Mouse (Mus musculus) T-helper 2 cell (primary cell): ENCODE data around the gene Tmprss9.

Source experiments
- in situ Hi-C: fragments of 300-600 bp; cut with MboI, MseI; formaldehyde crosslinking; loops from one replicate; pipeline ENCODE4 v1.15.1; 2025; ENCODE audit warnings: high pct_unique_total_duplicates

Tmprss9 gene

GRCm38 (mm10) chr10:80913364-80914011 lies 41.8 kb downstream of the Tmprss9 start:
- in situ Hi-C loops: no loop called here

DNA sequence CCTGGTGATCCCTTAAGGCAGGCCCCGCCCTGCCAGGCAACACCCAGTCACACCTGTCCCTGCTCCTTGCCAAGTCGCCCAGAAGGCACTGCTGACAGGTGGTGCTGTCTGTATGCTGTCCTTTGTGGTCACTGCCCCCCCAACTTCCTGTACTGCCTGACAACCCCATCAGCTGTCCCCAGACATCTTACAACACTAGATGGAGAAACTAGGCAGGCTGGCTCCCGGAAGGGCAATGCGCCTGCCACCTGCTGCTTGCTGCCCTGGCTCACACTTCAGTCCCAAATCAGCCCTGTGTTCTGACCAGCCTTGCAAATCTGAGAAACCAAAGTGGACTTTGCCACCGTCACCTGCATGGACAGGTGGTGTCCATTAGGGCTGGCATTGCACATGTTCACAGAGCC lies 42.6 kb downstream of the Tmprss9 start:
- in situ Hi-C loops: no loop called here

DNA sequence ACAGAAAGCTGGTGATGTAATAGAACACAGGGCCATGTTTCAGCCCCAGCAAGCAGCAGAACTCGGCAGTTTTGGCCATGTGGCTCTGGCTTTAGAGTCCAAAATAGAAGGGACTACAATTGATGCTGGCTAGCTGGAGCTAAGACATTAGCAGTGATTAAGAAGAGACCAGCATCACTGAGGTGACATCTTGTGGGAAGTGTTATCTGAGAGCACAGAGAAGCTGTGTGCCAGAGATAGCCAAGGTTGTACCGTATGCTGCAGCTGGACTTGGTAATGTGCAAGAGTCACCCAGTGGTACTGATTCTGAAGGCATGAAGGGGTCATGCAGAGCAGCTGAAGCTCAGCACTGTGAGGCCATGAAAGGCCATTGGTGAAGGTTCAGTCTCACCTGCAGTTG lies 43.6 kb downstream of the Tmprss9 start:
- in situ Hi-C loops: no loop called here

DNA sequence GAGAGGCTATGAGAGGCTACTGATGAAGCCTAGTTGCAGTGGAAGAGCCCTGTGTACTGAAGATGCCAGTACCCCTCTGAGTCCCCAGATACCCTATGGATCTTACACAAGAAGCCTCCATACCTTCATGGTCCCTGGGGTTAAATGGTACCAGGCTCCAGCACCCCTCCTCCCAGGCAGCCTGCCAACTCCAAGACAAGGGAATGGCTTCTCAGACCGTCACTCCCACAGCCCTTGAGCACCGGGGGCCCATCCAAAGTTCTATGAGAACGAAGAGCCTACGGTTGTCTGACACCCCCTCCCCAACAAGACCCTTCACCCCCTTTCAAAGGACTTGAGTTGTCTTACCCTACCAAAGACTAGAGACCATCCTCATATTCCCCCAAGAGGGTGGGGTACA lies 44.1 kb downstream of the Tmprss9 start:
- in situ Hi-C loops: no loop called here

DNA sequence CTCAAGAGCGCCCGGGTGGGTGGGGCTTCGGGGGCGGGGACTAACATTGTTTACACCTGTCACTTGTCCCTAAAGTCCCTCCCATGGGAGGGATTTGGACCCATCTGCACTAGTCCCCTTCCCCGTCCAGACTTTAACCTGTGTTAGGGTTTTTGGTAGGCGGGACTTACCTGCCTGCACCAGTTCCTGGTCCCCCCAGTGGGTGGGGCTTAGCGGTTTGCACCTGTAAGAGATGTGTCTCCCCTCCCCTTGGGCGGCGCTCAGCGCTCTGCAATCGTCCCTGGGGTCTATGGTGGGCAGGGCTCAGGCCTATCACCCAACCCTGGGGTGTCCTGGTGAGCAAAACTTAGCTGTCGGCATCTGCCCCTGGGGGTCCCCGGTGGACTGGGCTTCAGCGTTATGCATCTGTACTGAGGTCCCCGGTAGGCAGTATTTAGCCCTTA lies 45.7 kb downstream of the Tmprss9 start:
- in situ Hi-C loops: no loop called here

GRCm38 (mm10) chr10:80917779-80918434 lies 46.3 kb downstream of the Tmprss9 start, which contains the start of gene Lmnb2:
Gene Lmnb2, minus strand, starts transcription at chr10:80918245.
- in situ Hi-C loops: no loop called here

DNA sequence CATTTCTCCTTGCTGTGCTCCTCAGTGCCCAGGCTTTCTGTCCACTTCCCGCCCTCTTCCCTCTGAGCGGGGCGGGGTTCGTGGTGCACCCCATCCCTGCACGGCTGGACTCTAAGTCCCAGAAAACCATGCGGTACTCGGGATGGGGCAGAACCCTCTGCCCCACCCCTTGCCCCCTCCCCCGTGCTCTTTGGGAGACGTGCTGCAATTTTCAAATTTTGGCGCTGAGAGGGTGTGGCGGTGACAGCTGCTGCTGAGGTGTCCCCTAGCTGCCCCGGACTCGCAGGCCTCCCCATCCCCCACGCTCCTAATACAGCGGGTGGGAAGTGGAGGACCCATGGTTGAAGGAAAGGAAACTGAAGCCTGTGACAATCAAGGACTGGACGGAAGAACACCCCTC lies 50.3 kb downstream of the Tmprss9 start:
- in situ Hi-C loops: no loop called here

GRCm38 (mm10) chr10:80925472-80925871 lies 53.8 kb downstream of the Tmprss9 start:
- in situ Hi-C loops: loop anchor here (5.0 kb wide), 1 partner anchor 67 kb away; no protein-coding TSS in a partner anchor

DNA sequence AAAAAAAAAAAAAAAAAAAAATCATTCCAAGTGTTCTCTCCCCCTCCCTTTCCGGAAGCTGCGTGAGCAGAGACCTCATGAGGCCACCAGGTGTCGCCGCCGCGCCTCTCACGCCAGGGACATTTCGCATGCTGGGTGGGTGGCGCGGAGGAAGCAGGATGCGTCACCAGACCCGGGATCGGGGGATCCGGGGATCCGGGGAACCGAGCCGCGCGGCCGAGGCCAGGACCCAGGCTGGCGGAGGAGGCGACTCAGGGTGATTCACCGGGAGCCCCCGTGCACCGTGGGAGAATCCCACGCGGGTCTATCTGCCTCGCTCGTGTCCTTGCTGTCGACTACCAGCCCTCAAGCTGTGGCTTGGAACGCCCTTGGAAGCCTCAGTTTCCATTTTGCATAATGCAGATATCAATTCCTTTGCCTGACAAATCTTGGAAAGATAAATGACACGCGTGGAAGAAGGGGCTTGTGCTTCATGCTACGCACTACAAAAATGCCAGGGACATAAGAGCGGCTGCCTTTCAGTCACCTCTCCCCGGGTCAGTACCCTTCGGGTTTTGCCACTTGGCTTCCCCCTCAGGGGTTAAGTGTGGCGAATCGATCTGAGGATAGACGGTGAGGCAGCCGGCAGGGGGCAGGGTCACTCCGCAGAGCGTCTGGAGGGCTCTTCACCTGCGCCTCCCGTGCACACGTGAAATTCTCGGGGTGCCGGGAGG lies 57.1 kb downstream of the Tmprss9 start:
- in situ Hi-C loops: loop anchor here (5.0 kb wide), 1 partner anchor 64 kb away; no protein-coding TSS in a partner anchor

DNA sequence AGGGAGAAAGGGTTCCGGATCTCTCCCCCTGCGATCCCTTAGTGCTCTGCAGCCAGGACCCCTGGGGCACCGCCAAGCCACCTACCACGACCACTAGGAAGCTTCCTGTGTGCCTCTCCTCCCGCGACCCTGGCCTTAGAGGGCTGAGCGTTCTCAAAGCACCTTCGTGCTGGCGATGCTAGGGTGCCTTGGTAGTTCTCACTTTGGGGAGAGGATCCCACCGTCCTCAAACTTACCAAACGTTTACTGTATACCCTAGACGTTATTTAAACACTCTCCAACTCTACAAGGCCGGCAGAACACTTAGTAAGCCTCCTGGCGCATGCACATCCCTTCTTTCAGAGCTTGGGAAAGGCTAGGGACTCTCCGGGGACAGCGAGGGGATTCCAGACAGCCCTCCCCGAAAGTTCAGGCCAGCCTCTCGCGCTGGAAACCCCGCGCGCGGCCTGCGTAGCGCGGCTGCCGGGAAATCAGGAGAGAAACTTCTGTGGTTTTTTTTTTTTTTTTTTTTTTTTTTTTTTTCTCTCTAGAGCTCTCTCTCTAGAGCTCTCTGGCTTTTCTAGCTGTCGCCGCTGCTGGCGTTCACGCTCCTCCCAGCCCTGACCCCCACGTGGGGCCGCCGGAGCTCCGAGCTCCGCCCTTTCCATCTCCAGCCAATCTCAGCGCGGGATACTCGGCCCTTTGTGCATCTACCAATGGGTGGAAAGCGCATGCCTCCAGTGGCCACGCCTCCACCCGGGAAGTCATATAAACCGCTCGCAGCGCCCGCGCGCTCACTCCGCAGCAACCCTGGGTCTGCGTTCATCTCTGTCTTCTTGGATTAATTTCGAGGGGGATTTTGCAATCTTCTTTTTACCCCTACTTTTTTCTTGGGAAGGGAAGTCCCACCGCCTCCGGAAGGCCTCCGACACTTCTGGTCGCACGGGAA lies 57.9 kb downstream of the Tmprss9 start, which contains the start of gene Gadd45b:
TSS of gene Gadd45b (plus strand) at position 775 of the 928 bp plus-strand sequence.
- in situ Hi-C loops: loop anchor here (5.0 to 10.0 kb wide), 2 partner anchors 63 to 785 kb away; partner anchors contain the start of genes Cbarp and Midn

- in situ Hi-C loops: loop anchor here (10.0 kb wide), 1 partner anchor 786 kb away; the partner anchor contains the start of genes Cbarp and Midn
These were observed 58.9 kb downstream of the Tmprss9 start for GRCm38 (mm10) chr10:80930361-80931152.

- in situ Hi-C loops: loop anchor here (10.0 kb wide), 1 partner anchor 786 kb away; the partner anchor contains the start of genes Cbarp and Midn
These were observed 59.6 kb downstream of the Tmprss9 start for GRCm38 (mm10) chr10:80931153-80931671.

- in situ Hi-C loops: loop anchor here (10.0 kb wide), 1 partner anchor 787 kb away; the partner anchor contains the start of genes Cbarp and Midn
These were observed 60.0 kb downstream of the Tmprss9 start for GRCm38 (mm10) chr10:80931695-80932094.

GRCm38 (mm10) chr10:80932206-80932605 lies 60.6 kb downstream of the Tmprss9 start:
- in situ Hi-C loops: loop anchor here (10.0 kb wide), 1 partner anchor 787 kb away; the partner anchor contains the start of genes Cbarp and Midn

DNA sequence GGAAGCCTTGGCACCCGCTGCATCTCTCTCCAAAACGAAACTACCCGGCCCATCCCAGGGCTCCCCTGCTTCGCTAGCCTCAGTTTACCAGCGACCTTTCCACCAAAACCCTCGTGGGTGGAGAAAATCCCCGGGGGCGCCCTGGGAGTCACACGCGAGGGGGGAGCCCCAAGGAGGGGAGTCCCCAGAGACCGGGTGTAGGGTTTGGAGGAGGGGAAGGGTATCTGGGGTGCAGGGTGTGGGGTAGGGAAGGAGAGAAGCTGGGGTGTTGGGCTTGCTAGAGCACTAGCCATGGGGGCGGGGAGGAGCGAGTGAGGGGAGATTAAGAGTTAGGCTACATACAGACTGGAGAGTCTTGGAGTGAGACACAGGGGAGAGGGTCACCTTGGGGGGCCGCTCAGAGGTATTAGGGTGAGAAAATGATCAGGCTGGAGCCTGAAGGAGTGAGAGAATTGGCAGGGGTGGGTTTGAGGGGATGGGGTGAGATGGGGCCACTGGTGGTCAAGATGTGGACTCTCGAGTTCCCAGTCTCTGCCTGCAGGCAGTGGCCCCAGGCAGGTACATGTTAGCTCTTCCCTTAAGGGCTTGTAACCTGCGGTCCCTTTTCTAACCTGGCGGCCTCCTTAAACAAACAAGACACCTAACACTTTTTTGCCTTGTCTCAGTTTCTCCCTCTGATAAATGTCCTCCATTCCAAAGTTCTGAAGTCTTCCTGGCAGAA lies 61.2 kb downstream of the Tmprss9 start:
- in situ Hi-C loops: loop anchor here (10.0 kb wide), 1 partner anchor 788 kb away; the partner anchor contains the start of genes Cbarp and Midn

DNA sequence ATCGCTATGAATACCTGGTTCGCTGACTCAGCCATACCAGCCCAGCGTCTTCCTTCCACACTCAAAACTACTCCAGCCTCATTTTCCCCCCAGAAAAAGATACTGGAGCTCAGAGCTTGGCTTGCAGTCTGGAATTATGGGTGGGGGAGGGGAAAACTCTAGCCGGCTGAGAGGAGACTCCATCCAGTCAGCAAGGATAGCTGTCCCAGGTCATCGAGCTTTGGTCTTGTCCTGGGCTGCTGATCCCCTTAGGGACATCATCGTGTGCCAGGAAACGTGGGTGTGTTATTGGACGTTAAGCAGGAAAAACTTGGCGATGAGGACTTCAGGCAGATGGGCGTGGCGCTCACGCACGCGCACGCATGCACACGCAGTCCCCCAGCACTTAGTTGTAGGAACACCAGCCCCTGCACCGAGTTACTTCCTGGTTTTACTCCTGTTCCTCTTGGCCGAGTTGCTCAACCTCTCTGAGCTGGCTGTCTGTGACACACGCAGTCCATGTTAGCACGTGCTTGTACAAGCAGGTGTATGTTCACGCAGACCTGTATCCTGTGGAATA lies 61.9 kb downstream of the Tmprss9 start:
- in situ Hi-C loops: loop anchor here (10.0 kb wide), 1 partner anchor 789 kb away; the partner anchor contains the start of genes Cbarp and Midn

DNA sequence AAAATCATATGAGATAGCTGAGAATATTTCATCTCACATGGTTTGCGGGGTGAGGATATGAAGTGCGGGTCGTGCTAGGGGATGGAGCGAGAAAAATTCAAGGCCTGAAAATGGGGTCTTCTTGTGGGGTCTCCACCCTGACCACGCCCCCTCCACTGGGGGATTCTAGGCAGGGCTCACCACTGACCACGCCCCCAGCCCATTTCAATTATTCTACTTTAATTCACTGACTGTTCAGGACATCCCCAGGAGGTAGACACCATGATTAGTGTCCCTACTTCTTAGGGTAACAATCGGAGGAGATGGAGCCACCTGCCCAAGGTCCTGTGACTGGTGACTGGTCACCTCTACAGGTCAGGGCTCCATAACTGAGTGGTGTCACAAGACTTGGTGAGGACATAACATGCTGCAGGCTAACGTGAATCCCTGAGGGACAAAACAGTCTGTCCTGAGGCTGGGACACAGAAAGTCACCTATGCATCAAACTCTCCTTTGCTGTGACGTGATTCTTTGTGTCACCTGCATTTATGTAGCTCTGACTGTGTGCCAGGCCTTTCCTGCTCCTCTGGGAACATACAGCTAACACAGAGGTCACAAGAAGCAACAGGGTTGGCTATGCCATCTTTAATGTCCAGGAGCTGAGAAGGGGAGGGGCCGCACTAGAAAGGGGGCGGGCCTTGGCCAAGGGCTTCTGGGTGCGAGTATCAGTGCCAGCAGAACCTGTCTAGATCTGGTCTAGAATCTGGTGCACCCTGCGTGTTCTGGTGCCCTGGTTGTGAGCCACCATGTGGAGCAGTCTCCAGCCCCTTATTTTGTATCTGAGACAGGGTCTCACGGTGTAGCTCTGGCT lies 62.7 kb downstream of the Tmprss9 start:
- in situ Hi-C loops: loop anchor here (10.0 kb wide), 1 partner anchor 790 kb away; the partner anchor contains the start of genes Cbarp and Midn
